Mouse (Mus musculus) midbrain, embryonic 13.5 days (tissue): Measurements from ENCODE around the gene Serpinb1a. TPM values are rescaled to one million over a fixed set of nuclear protein-coding genes. Genes with fewer than 3 reads are reported as not detected.
"Not testable (repeated sequence)": the region's sequence is repeated elsewhere in the genome, so short reads cannot be mapped to it uniquely, and the experiment has no call there.

Experiments used
- ATAC-seq: fragments of 200-750 bp; cut with Nextera tagmentation; 2 replicates; pipeline ENCODE4 v1.8.0; 2017; ENCODE audit warnings: mild to moderate bottlenecking, moderate TSS enrichment, moderate library complexity
- H3K27ac ChIP-seq: fragments of 300-500 bp; sonication (generic); 2 replicates; pipeline ENCODE4 v1.5.1; 2015; ENCODE audit warnings: inconsistent platforms, mild to moderate bottlenecking, moderate library complexity
- H3K27me3 ChIP-seq: fragments of 300-500 bp; sonication (generic); 2 replicates; pipeline ENCODE4 v1.6.1; 2015; ENCODE audit warnings: mild to moderate bottlenecking, inconsistent platforms
- H3K36me3 ChIP-seq: fragments of 300-500 bp; sonication (generic); 2 replicates; pipeline ENCODE4 v1.6.1; 2015; ENCODE audit warnings: mild to moderate bottlenecking, inconsistent platforms
- H3K4me1 ChIP-seq: fragments of 300-500 bp; sonication (generic); replicated peaks from 2 replicates; pipeline ENCODE4 v1.6.1; 2015; ENCODE audit warnings: inconsistent platforms
- H3K4me2 ChIP-seq: fragments of 300-500 bp; sonication (generic); replicated peaks from 2 replicates; pipeline ENCODE4 v1.6.1; 2015; ENCODE audit warnings: moderate library complexity, mild to moderate bottlenecking, inconsistent platforms
- H3K4me3 ChIP-seq: fragments of 300-500 bp; sonication (generic); replicated peaks from 2 replicates; pipeline ENCODE4 v1.5.1; 2015; ENCODE audit warnings: mild to moderate bottlenecking, inconsistent platforms
- H3K9ac ChIP-seq: fragments of 300-500 bp; sonication (generic); replicated peaks from 2 replicates; pipeline ENCODE4 v1.6.1; 2015; ENCODE audit warnings: mild to moderate bottlenecking, inconsistent platforms
- H3K9me3 ChIP-seq: fragments of 300-500 bp; sonication (generic); 2 replicates; pipeline ENCODE4 v1.6.1; 2016; ENCODE audit warnings: mild to moderate bottlenecking, inconsistent platforms
- WGBS: fragments of 180-500 bp; shearing (Covaris S2); methylation state at CpG from one replicate; pipeline ENCODE4 v1.1.7; 2015; 5-methylcytosine and 5-hydroxymethylcytosine counted together
- polyA plus RNA-seq: library from polyadenylated mRNA; unstranded; fragments of >200 nt; fragmentation: Nextera tagmentation; extraction: Ambion mirVana; gene quantifications from 2 replicates; pipeline ENCODE4 v1.2.1, GENCODE M21; 2015

Serpinb1a gene
- polyA plus RNA-seq, result 2.6 and 3.5 TPM in 2 replicates

DNA sequence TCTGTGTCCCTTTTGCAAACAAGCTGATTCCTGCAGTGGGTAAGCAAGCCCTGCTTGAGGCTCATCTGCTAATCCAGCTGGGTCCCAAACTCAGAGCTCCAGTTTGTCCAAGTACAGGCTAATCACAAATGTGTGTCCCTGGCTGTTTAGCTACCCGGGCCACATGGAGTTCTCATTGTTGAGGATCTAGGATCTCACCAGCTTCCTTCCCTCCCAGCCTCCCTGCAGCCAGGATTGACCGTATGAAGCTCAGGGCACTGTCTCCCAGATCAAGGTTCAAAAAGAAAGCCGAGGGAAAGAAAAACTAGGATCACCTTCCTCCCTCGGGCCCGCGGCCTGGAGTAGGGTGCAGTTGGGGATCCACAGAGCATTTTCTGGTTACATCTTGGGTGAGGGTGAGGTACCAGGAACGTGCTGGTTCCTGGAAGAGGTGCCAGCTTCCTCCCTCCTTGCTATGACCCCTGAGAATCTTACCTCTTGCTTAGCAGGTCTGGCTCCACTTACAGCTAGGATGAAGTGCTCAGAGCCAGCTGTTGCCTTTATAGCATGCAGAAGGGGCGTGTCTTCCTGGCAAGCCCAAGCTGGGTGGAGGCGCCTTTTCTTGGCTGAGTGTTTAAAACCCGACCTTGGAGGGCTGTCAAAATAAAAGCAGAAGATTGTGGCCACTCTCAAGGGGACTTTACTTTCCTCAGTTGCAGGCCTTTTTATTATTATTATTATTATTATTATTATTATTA, at the start of gene Serpinb1a:
Gene Serpinb1a, minus strand, starts transcription at position 518 of the 737 bp plus-strand sequence.
- H3K27ac ChIP-seq, result no peak within 1 kb of the TSS
- no peak within 1 kb of the TSS for H3K9ac ChIP-seq
- peaks cover 10% of the 10 kb centered on the region for H3K4me1 ChIP-seq
- H3K9me3 ChIP-seq, result no peaks in the 10 kb centered on the region
- peaks cover 34% of the 10 kb centered on the region for H3K27me3 ChIP-seq
- WGBS, result 71% methylated on average over 10 of the region's 10 CpGs
- H3K4me3 ChIP-seq, result no peak within 1 kb of the TSS
- H3K36me3 ChIP-seq, result no peaks in the 10 kb centered on the region
- ATAC-seq, result no peak
- H3K4me2 ChIP-seq, result no peak within 1 kb of the TSS

DNA sequence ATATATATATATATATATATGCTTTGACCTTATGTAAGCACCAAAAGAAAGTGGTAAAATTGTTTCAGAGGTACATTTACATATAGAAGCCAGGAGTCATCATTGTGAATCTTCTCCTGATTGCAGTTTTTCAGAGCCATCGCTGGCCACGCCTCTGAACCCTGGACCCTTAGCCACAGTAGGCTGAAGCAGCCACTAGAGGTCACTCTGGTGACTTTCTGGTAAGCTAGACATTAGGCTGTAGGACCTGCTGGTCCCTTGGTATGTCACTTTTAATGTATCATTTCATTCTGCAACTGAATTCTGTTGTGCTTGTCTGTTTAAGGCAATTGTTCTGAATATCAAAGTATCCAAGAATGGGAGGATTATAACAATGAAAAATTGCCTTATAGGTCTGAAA, 49.7 kb upstream of the Serpinb1a start:
- H3K9ac ChIP-seq, result no peak overlapping the region
- WGBS, result 18% methylated on average over 2 of the region's 2 CpGs
- no peaks in the 10 kb centered on the region for H3K36me3 ChIP-seq
- H3K4me2 ChIP-seq, result no peak overlapping the region
- no peak overlapping the region for H3K4me3 ChIP-seq
- H3K9me3 ChIP-seq, result no peaks in the 10 kb centered on the region
- H3K27me3 ChIP-seq, result no peaks in the 10 kb centered on the region
- no peak for ATAC-seq
- H3K27ac ChIP-seq, result no peak overlapping the region
- H3K4me1 ChIP-seq, result no peaks in the 10 kb centered on the region

DNA sequence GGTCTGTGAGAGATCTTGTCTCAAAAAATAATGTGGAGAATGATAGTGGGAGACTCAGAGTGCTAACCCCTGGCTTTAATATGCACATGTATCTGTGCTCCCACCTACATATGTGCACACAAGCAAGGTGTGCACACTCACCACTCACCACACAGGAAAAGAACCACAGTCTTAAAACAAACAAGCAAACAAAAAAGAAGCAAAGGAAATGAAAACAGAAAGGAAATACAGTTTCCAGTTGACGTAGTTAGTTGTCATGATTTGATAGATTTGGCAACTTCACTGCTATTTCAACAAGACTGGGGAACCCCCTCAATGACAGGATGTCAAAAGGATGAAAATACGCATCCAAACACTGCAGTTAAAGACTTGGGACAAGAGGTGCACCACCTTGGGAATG, 48.1 kb upstream of the Serpinb1a start:
- not testable (repeated sequence) for H3K9me3 ChIP-seq, H3K27me3 ChIP-seq, H3K27ac ChIP-seq, ATAC-seq, H3K4me3 ChIP-seq, H3K4me2 ChIP-seq, H3K9ac ChIP-seq, H3K36me3 ChIP-seq, H3K4me1 ChIP-seq
- 100% methylated on average over 2 of the region's 2 CpGs for WGBS

DNA sequence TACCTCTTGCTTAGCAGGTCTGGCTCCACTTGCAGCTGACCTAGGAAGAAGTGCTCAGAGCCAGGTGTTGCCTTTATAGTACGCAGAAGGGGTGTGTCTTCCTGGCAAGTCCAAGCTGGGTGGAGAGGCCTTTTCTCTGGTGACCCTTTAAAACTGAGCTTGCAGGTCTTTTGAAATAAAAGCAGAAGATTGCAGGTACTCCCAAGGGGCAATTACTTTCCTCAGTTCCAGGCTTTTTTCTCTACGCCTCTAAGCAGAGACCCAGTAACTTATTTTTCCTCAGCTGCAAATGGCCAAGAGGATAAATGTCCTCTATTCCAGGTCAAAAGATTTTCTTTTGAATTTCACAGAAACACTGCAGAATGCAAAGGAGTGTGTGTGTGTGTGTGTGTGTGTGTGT, 47.1 kb upstream of the Serpinb1a start, which contains the start of gene Serpinb1c:
Gene Serpinb1c, minus strand, starts transcription at position 101 of the 400 bp plus-strand sequence.
- ATAC-seq, result no peak
- no peaks in the 10 kb centered on the region for H3K36me3 ChIP-seq
- WGBS, result 89% methylated on average over 2 of the region's 2 CpGs

DNA sequence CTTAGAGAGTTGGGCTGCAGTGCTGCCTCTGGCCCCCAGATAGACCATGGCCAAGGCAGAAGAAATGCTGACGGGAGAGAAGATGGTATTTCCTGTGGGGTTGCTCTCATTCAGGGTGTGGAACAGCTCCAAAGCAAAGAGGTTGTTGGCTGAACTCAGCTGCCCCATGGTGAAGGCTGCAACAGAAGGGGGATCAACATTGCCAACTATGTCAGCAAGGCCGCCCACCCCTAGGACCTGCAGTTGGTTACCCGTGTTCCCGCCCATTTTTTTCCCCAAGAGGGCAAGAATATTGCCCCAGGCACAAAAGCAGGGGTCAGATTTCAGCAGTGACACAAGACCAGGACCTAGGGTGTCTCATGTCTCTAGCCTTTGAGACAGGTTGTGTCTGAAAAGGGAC, 45.9 kb upstream of the Serpinb1a start:
- Histone ChIP-seq H3K27me3 (no peaks in the 10 kb centered on the region), H3K27ac (no peak overlapping the region), H3K9me3 (no peaks in the 10 kb centered on the region), H3K4me2 (no peak overlapping the region), H3K36me3 (no peaks in the 10 kb centered on the region), H3K4me3 (no peak overlapping the region), H3K9ac (no peak overlapping the region), H3K4me1 (no peaks in the 10 kb centered on the region)
- no peak for ATAC-seq
- 70% methylated on average over 4 of the region's 4 CpGs for WGBS

More for the DNA sequence above, 47.1 kb upstream of the Serpinb1a start, which contains the start of gene Serpinb1c:
- no peak within 1 kb of the TSS for H3K4me3 ChIP-seq
- H3K4me2 ChIP-seq, result no peak within 1 kb of the TSS
- no peaks in the 10 kb centered on the region for H3K27me3 ChIP-seq
- no peak within 1 kb of the TSS for H3K9ac ChIP-seq
- H3K9me3 ChIP-seq, result no peaks in the 10 kb centered on the region
- no peaks in the 10 kb centered on the region for H3K4me1 ChIP-seq
- H3K27ac ChIP-seq, result no peak within 1 kb of the TSS

DNA sequence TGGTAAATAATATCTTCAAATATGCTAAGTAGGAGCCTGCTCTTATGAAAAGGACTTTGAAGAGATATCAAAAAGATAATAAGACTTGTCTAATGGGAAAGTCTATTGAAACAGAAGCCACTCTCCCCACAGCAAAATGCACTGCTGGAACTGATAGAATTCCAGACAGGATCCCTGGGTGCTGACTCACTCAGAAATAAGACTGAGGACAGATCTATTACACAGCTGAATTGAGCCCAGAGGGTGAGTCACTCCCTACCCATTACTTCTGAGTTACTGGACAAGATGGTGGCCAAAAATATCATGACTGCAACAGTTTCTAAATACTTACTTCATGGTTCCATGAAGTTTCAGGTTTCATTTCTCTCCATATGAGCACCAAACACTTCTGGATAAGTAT, 33.8 kb upstream of the Serpinb1a start:
- no peak overlapping the region for H3K27ac ChIP-seq
- no peaks in the 10 kb centered on the region for H3K36me3 ChIP-seq
- H3K9me3 ChIP-seq, result no peaks in the 10 kb centered on the region
- no peaks in the 10 kb centered on the region for H3K27me3 ChIP-seq
- H3K9ac ChIP-seq, result no peak overlapping the region
- no peak for ATAC-seq
- no peak overlapping the region for H3K4me2 ChIP-seq
- H3K4me3 ChIP-seq, result no peak overlapping the region
- no peaks in the 10 kb centered on the region for H3K4me1 ChIP-seq

DNA sequence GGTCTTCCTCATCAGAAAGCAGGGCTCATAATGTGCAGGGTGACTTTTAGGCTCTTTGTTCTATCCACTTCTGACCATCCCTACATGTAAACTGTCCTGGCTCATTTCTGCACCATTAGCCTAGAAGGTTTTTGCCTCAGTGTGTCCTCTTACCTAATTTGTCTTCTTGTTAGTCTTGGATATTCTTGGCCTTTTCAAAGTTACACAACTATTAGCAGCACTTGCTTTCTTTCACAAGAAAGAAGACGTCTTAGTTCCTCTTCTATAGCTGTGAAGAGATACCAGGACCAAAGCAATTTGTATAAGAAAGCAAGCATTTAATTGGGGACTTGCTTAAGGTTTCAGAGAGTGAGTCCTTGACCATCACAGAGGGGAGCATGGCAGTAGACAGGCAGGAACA, 22.9 kb upstream of the Serpinb1a start:
- Histone ChIP-seq H3K4me3 (no peak overlapping the region), H3K36me3 (no peaks in the 10 kb centered on the region), H3K4me1 (no peaks in the 10 kb centered on the region), H3K9me3 (no peaks in the 10 kb centered on the region), H3K27ac (no peak overlapping the region), H3K4me2 (no peak overlapping the region), H3K9ac (no peak overlapping the region), H3K27me3 (peaks cover 17% of the 10 kb centered on the region; the same call in 1 of the 2 replicates)
- WGBS, result 51% methylated on average over 1 of the region's 1 CpGs
- ATAC-seq, result no peak

DNA sequence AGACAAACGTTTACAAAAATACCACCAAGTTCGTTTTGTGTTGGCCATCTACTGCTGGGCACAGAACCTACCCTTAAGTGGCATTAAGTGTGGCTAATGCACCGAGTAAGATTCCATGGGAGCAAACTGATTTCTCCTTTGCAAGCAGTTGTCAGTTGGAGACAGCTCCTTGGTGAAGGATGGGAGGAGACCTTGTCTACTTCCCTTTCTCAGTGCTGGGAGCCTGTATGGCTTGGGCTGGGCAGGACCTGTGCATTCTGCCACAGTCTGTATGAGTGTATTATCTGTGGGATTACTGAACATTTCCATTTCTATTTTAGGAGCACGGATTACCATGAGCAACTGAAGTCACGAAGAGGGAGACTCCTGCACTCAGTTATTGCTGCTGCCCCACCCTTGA, 17.9 kb upstream of the Serpinb1a start:
- WGBS, result 65% methylated on average over 5 of the region's 5 CpGs
- Histone ChIP-seq H3K4me2 (no peak overlapping the region), H3K9me3 (no peaks in the 10 kb centered on the region), H3K36me3 (no peaks in the 10 kb centered on the region), H3K27me3 (peaks cover 34% of the 10 kb centered on the region), H3K9ac (no peak overlapping the region), H3K4me1 (0 out of 2 replicates have a peak, but pooled peaks cover 5% of the 10 kb centered on the region), H3K27ac (no peak overlapping the region), H3K4me3 (no peak overlapping the region)
- no peak for ATAC-seq

DNA sequence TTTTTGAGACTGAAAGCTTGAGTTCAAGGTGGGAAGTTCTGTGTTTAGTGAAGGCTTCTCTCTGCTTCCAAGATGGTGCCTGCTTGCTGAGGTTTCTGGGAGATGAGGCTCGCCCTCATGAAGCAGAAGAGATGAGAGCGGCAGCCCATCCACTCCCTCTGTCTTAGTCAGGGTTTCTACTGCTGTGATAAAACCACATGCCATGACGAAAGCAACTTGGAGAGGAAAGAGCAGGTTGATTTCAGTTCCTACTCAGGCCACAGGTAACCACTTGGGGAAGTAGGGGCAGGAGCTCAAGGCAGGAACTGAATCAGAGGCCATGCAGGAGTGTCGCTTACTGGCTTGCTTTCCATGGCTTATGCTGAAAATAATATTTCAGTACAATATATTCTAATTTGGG, 17.2 kb upstream of the Serpinb1a start:
- not testable (repeated sequence) for H3K9ac ChIP-seq, H3K36me3 ChIP-seq, H3K4me1 ChIP-seq, H3K4me2 ChIP-seq, H3K27ac ChIP-seq, H3K4me3 ChIP-seq, ATAC-seq, H3K9me3 ChIP-seq
- peaks cover 39% of the 10 kb centered on the region for H3K27me3 ChIP-seq
- WGBS, result 88% methylated on average over 4 of the region's 4 CpGs

DNA sequence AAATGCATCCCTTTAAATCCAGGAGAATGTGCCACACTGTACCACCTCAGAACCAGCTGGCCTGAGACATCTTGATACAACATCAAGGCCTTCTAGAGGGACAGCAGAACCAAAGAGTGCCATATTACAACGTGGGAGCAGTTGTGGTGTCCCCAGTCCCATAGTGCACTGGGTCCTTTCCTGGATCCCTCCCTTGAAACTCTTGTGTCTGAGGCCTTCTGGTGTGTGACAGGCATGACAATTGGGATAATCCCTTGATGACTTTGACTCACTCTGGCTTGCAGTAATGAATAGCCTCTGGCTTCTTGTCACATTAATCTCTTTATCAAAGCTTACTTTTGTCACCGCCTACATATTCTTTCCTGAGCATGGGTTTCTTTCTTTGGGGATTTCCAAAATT, 16.0 kb upstream of the Serpinb1a start:
- WGBS, result 21% methylated on average over 2 of the region's 2 CpGs
- Histone ChIP-seq H3K4me3 (no peak overlapping the region), H3K4me1 (0 out of 2 replicates have a peak, but pooled peaks cover 5% of the 10 kb centered on the region), H3K36me3 (no peaks in the 10 kb centered on the region), H3K27me3 (peaks cover 50% of the 10 kb centered on the region), H3K9ac (no peak overlapping the region), H3K4me2 (no peak overlapping the region), H3K9me3 (no peaks in the 10 kb centered on the region), H3K27ac (no peak overlapping the region)
- ATAC-seq, result peak; percentile 82

DNA sequence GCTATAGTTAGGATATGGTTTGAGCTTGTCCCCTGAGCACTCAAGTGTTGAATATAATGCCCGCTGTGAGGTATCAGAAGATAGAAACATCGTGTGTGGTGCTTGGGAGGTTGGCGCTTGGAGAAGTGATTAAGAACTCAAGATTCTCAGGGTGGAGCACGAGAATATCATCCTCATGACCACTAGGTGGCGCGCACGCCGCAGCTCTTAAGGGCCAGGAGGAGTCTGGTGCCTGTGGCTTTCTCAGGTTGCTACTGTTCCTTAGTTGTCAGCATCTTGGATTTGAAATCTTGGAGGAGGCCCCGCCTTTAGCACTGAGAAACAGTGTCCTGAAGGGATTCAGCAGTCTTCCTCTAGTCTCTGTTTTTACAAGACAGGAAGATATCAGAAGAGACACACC, 15.5 kb upstream of the Serpinb1a start:
- H3K9me3 ChIP-seq, result no peaks in the 10 kb centered on the region
- WGBS, result 4% methylated on average over 9 of the region's 9 CpGs
- peak; percentile 85 for ATAC-seq
- no peak overlapping the region for H3K27ac ChIP-seq
- no peaks in the 10 kb centered on the region for H3K36me3 ChIP-seq
- H3K4me2 ChIP-seq, result no peak overlapping the region
- H3K4me3 ChIP-seq, result no peak overlapping the region
- peaks cover 52% of the 10 kb centered on the region for H3K27me3 ChIP-seq
- no peak overlapping the region for H3K9ac ChIP-seq
- 0 out of 2 replicates have a peak, but pooled peaks cover 5% of the 10 kb centered on the region for H3K4me1 ChIP-seq

DNA sequence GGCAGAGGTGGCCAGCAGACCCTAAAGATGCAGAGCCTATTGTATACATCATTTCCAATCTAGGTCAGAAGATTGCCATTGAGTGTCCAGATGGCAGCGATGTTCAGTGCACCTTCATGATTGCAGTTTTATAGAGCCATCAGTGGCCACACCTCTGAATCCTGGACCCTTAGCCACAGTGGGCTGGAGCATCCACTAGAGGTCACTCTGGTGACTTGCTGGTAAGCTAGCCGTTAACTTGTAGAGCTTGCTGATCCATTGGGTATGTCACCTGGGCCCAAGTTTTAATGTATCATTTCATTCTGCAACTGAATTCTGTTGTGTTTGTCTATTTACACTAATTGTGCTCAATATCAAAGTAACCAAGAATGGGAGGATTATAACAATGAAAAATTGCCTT, 14.6 kb upstream of the Serpinb1a start:
- H3K9me3 ChIP-seq, result no peaks in the 10 kb centered on the region
- no peak for ATAC-seq
- peaks cover 50% of the 10 kb centered on the region for H3K27me3 ChIP-seq
- H3K36me3 ChIP-seq, result no peaks in the 10 kb centered on the region
- H3K9ac ChIP-seq, result no peak overlapping the region
- no peak overlapping the region for H3K4me3 ChIP-seq
- H3K4me2 ChIP-seq, result no peak overlapping the region
- H3K4me1 ChIP-seq, result 0 out of 2 replicates have a peak, but pooled peaks cover 5% of the 10 kb centered on the region
- WGBS, result 65% methylated on average over 2 of the region's 2 CpGs
- no peak overlapping the region for H3K27ac ChIP-seq

DNA sequence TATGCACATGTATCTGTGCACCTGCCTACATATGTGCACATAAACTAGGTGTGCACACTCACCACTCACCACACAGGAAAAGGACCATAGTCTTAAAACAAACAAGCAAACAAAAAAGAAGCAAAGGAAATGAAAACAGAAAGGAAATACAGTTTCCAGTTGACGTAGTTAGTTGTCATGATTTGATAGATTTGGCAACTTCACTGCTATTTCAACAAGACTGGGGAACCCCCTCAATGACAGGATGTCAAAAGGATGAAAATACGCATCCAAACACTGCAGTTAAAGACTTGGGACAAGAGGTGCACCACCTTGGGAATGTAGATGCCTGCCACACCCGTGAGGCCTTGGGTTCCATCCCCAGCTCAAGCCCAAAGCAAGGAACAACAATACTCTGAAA, 13.5 kb upstream of the Serpinb1a start:
- not testable (repeated sequence) for H3K27ac ChIP-seq, H3K4me2 ChIP-seq, H3K9ac ChIP-seq, H3K9me3 ChIP-seq, H3K36me3 ChIP-seq, H3K4me3 ChIP-seq, H3K4me1 ChIP-seq, ATAC-seq
- WGBS, result 90% methylated on average over 3 of the region's 3 CpGs
- peaks cover 40% of the 10 kb centered on the region for H3K27me3 ChIP-seq
